Mouse (Mus musculus) T-helper 2 cell (primary cell): ENCODE data around the gene Wdr78.

Experiments used
- in situ Hi-C: fragments of 300-600 bp; cut with MboI, MseI; formaldehyde crosslinking; loops from one replicate; pipeline ENCODE4 v1.15.1; 2025; ENCODE audit warnings: high pct_unique_total_duplicates

The Wdr78 gene

DNA sequence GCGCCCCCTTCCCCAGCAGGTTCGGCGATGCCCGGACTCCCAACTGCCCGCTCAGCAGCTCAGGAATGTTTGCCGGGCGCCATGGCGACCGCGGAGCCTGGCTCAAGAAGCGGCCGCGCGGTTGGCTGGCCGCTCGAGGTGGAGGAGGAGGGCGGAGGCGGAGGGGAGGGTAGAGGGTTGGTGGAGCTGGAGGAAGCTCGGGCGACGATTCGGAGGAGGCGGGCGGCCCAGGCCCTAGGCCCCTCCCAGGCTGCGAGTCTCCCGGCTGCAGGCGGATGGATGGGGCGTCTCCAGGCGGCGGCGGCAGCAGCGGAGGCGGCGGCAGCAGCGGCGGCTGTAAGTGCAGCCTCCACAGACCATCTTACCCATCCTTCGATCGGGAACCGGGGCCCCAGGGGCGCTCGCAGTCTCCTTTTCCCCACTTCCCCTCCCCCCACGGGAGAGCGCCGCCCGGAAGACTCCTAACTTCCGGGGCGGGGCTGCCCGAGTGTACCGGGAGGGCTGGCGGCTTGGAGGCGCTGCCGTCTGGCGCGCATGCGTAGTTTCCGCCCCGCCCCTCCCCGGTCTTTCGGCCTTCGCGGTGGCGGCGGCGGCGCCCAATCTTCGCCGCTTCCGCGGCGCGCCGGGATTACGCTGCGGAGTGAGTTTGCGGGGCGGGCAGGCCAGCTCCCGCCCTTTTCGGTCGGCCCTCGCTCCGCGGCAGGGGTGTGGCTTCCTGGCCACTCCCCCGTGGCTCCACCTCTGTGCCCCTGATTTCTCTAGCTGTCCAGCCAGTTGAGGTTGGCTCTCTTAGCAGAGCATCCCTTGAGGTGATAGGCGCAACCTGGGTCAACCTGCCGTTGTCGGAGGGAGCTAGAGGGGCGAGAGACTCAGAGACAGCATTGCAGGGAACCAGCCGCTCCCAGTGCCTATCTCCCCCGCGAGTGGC, at the start of gene Wdr78, which contains the start of gene Mier1:
TSS of gene Wdr78 (minus strand) at position 372 of the 928 bp plus-strand sequence.
TSS of gene Mier1 (plus strand) at position 207 of the 928 bp plus-strand sequence.
- in situ Hi-C loops, result loop anchor here (5.0 to 25.0 kb wide), 2 partner anchors 103 to 602 kb away; partner anchors contain the start of gene Slc35d1

DNA sequence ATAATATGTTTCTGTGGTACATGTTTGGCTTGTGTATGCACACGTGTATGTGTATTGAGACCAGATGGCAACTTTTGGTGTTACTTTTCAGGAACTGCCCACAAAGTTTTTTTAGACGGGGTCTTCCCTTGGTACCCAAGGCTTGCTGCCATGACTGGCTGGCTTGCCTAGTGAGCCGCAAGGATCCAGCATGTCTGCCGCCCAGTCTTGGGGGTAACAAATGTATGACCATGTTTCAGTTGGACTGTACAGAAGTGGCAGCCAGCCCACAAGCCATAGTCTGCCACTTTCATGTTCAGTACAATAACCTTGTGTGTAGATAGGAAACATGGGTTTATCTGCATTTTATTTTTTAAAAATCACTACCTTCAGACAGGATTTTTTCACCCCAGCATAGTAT, 44.4 kb upstream of the Wdr78 start:
- in situ Hi-C loops, result loop anchor here (5.0 kb wide), 1 partner anchor 106 kb away; no protein-coding TSS in a partner anchor

DNA sequence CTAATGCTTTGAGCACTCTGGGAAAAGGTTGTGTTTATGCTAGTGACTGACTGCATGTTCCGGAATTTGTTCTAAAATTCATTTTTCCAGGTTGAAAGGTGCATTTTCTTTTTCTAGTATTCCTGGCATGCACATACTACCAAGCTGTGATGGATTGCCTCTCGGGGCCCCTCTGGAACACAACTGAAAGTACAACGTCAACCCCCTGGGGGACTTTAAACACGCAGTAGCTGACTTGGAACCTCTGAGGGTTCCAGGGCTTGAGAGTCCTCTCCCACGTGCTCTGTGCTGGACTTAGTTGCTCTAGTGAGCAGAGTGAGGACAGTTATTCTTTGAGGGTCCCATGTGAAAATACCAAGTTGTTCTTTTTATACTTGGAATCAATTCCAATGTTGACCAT, 37.6 kb upstream of the Wdr78 start:
- in situ Hi-C loops, result no loop called here

DNA sequence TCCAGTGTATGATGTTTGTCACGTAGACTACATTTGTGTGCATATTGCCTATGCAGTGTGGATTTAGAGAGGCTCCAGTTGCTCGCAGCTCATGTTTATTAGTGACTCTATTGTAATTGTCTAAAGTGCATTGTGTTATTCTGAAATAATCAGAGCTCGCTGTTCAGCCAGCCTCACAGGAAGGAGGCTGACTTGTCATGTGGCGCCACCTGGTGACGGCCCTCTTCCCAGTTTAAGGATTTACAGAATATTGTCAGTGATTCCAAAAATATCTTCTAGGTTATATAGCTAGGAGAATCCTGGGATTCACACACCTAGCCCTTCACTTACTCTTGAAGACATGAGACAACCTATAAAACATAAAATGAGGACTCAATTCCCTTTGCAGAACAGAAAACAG, 32.0 kb upstream of the Wdr78 start:
- in situ Hi-C loops, result loop anchor here (5.0 kb wide), 1 partner anchor 154 kb away; no protein-coding TSS in a partner anchor

DNA sequence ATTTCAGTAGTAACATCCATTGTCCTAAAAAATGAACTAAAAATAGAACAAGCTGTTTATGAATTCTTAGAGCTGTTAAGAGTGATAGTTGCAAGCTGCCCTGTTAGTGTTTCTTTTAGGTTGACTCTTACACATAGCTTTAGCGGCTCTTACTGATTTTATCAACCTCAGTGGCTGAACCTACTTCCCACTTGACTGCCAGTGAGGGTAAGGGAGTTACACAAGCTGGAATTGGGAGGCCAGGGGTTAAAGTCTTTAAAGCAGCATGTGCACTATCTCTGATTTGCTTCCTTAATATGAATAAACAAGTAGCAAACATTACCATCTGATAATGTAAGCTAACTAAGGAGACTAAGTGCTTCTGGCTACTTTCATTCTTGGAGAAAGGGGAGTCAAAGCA, 22.6 kb upstream of the Wdr78 start:
- in situ Hi-C loops, result no loop called here

DNA sequence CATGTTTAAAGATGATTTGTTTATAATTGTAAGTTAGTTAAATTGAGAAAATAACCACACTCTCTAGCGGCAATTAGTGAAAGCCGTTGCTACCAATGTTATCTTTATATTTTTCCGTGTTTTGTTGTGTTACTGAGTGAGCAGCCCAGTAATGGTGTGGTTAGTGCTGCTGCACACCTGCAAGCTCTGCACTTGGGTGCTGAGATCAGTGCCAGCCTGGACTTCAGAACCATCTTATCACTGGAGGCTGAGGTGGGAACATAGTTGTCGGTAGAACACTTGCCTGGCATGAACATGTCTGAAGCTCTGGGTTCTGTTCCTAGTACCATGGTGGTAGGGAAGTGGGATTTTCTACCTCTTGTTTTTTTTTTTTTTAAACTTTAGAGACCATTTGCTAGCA, 12.2 kb upstream of the Wdr78 start:
- in situ Hi-C loops, result no loop called here

DNA sequence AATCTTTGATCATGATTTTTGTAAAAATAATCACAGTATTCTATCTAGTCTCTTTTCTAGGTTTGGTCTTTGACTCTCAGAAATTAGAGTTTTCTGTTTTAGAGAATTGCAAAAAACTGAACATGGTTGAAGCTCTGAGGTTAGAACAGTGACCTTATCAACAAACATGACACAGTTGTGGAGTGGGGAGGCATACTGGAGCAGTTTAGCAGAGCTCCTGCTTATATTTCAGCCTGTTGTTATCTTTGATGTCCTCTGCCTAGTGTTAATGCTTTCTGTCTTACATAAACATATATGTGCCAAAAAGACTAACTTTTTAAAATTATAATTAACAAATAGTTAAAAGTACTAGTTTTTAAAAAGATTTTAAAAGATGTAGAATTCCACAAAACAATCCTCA, 9.3 kb upstream of the Wdr78 start:
- in situ Hi-C loops, result loop anchor here (25.0 kb wide), 1 partner anchor 611 kb away; no protein-coding TSS in a partner anchor

DNA sequence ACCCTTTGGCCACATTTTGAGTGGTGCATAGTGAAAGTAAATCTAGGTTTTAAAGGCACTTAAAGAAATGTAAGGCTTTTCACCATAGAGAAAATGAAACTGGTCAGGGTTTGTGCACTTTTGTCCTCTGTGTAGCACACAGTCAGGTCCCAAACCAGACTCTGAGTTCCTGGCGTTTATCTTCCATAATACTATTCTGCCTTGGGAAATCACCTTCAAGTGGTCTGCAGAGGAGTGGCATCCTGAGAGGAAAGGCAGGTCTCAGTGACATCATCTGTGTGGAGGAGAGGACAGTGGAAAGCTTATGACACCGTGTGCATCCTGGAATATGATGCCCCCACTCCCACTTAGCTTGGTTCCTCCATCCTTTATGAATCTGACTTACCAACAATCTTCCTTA, 8.7 kb upstream of the Wdr78 start:
- in situ Hi-C loops, result loop anchor here (25.0 kb wide), 1 partner anchor 611 kb away; no protein-coding TSS in a partner anchor

DNA sequence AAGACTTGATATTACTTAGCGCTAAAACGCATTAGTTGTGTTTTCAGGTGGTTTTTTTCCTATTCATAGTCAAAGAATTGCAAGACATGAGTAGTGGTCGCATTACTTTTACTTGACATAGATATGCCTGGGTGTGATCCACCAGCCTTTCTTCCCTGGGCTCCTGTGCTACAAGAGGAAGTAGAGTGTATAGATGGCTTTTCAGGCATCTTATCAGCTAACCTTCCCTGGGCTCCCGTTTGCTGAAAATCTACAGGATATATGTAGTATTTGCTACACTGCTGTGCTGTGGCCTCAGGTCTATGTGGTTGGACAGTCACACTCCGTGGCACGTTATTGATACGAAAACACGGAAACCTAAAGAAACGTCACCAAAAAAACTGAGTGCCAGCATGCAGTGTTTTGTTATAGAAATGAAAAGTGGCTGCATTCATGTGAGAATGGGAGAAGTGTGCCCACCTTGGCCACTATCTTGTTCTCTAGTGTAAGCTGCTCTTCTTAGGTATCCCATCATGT, 6.6 kb upstream of the Wdr78 start:
- in situ Hi-C loops, result loop anchor here (25.0 kb wide), 1 partner anchor 609 kb away; no protein-coding TSS in a partner anchor

DNA sequence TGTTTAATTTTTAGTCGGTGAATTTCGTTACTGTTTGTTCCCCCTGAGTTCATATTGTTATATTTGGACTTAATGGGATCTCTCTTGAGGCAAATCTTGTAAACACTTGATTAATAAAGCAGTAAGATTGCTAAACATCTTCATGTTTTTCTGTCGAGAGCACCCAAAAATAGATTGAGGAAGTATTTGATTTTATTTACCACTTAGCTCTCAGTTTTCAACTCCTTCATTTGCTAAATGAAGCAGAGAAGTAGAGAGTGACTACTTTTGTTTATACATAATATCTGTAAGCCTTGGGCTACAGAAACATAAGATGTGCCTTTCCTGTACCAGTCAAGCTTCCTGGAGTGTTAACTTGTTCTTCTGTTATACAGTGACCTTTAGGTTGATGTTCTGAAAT, 6.0 kb upstream of the Wdr78 start:
- in situ Hi-C loops, result loop anchor here (25.0 kb wide), 1 partner anchor 608 kb away; no protein-coding TSS in a partner anchor

DNA sequence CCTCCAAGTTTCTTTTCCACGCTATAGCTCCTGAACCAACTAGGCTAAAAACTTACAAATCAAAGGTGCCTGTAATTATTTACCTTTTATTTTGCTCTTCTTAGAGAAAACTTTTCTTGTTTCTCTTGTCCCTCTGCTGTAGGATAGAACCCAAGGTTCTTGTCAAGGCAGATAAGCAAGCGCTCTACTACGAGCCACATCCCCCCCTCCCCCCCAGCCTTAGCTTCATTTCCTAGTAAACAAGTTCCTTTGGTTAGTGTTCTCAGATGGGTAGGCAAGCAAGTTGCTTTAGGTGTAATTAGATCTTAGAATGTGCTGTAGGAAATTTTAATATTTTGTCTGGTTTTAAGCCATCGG, 5.7 kb upstream of the Wdr78 start:
- in situ Hi-C loops, result loop anchor here (25.0 kb wide), 1 partner anchor 608 kb away; no protein-coding TSS in a partner anchor

DNA sequence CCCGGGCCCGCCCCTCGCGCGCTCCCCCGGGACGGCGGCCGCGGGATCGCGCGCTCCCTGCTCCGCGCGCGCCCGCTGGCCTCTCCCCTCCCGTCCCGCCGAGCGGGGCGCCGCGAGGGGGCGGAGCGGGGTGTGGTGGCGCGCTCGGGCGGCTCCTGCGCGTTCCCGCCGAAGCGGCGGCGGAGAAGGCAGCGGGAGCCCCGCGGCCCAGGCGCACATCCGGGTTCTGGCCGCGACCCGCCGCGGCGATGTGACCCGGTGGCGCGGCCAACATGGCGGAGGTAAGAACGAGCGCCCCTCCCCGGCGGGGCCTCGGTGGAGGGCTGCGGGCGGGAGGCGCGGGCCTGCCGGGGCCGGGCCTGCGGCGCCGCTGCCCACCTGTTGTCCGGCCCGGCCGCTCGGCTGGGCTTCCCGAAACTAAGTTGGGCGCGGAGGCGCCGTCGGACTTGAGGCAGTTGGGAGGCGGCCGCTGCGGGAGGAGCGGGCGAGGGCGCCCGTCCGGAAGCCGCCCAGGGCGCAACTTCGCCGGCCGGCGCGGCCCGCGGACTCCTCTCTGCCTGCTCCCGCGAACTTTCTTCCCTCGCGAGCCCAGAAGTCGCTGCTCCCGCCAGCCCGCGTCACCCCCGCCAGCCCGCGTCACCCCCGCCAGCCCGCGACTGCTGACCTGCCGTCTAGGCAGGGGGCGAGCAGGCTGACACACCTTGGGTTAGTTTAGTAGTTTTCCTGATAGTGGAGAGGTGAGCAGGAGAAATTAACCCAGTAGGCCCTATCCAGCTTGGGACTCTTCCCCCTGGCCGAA, 5.1 kb upstream of the Wdr78 start:
- in situ Hi-C loops, result loop anchor here (25.0 kb wide), 1 partner anchor 607 kb away; no protein-coding TSS in a partner anchor

DNA sequence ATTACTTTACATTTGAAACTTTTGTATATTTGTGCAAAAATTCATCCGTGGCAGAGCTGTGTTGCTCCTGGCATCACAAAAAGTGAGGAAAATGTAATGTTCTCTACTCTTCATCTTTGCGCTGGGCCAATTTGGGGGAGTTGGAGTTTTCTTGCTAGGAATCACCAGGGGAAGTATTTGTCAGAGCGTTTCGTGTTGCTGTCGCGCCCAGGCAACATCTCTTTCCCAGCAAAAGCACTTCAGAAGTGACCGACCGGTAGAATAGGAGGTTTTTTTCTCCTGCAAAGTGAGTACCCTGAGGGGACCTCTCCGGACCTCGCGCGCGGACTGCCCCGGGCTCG, 4.5 kb upstream of the Wdr78 start:
- in situ Hi-C loops, result loop anchor here (25.0 kb wide), 1 partner anchor 607 kb away; no protein-coding TSS in a partner anchor

DNA sequence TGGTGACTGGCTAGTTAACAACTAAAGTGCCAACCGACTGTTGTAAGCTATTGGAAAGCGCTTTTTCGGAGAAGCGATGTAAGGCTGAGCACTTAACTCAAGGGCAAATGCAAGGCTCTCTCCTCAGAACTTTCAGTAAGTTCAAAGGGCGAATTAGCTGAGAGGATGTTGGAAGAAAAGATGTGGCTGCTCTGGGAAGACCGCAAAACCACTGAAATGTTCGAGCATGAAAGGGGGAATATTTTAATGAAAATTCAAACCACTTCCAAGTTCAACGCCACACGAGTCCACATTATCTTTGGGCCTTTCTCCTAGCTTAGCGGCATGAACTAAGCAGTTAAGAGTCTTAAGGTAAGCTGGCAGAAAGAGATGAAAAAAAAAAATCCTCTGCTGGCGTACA, 953 bp downstream of the Wdr78 start:
- in situ Hi-C loops, result loop anchor here (5.0 to 25.0 kb wide), 2 partner anchors 104 to 601 kb away; partner anchors contain the start of gene Slc35d1

DNA sequence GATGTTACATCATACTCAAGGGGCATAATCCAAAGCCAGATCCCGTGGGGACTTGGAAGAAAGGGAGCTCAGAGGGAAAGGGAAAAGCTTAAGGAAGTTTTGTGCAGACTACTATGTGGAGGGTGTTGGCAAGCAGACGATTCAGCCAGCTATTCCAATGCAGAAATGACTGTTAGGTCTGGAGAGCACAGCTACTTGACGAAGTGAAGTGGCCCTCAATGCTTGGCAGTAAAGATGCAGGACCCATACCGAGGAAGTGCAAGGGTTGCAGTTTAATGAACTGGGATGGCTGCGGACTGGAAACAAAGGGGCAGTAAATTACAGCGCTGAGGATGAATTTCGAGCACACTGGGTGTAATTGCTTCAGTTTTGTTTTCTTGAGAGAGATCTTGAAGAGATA, 1.7 kb downstream of the Wdr78 start:
- in situ Hi-C loops, result loop anchor here (5.0 to 25.0 kb wide), 2 partner anchors 105 to 600 kb away; partner anchors contain the start of gene Slc35d1

DNA sequence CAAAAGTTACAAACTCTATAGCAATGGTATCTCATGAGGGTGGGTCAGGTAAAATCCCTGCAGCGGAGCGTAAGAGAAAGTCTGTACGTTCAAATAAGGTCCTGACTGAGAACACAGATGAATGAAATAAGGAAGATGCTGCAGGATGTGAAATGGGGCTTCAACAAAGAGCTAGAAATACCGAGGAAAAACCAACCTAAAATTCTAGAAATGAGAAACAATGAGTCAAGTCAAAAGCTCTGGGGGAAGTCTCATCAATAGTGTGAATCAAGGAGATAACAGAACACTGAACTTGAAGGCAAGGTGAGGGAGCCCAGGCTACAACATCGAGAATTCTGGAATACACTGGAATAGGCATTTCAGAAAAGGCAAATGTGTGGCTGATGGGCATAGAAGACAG, 15.8 kb downstream of the Wdr78 start:
- in situ Hi-C loops, result no loop called here

DNA sequence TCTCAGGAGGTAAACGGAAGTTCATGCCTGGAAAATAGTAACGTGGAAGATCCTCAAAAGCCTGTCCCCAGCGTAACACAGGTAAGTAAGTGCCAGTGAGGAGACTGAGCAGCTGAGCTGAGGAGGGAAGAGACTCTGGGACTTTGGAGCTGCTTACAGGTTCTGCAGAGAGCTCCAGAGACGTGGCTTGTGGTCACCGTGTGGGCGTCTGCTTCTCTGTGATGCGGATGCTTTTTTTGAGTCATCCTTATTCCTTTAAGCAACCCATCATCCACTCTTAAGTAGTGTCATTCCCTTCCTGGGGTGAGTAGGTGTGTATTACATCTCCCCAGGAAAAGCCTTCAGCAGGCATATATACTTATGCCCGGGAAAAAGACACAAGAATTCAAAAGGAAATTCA, 18.4 kb downstream of the Wdr78 start:
- in situ Hi-C loops, result no loop called here

DNA sequence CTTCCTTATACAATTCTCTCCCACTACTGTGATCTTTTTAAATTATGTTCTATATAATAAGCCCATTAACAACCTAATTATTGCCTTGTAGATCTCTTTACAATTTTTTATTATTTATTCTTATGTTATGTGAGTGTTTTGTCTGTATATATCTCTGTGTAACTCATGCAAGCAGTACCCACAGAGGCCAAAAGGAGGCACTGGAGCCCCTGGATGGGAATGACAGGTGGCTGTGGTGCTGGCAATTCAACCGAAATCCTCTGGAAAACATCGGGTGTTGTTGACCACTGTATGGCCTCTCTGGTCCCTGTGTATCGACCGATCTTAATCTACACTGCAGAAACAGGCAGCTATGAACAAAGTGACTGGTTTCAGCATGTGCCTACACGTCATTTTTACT, 29.1 kb downstream of the Wdr78 start:
- in situ Hi-C loops, result no loop called here

DNA sequence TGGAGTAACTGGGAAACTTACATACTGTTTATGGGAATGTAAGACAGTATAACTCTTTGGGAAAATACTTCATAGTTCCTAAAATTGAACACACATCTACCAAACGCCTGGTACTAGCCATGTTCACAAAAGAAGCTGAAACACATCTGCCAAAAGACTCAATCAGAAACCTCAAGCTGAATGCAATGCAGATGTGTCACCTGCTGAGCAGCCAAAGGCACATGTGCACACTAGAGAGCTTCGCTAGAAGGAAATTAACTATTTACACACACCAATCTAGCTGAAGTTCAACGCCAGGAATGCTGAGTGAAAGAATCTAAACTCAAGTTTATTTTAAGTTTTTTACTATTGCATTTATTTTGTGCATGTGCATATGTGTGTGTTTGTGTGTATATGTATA, 43.7 kb downstream of the Wdr78 start:
- in situ Hi-C loops, result no loop called here

DNA sequence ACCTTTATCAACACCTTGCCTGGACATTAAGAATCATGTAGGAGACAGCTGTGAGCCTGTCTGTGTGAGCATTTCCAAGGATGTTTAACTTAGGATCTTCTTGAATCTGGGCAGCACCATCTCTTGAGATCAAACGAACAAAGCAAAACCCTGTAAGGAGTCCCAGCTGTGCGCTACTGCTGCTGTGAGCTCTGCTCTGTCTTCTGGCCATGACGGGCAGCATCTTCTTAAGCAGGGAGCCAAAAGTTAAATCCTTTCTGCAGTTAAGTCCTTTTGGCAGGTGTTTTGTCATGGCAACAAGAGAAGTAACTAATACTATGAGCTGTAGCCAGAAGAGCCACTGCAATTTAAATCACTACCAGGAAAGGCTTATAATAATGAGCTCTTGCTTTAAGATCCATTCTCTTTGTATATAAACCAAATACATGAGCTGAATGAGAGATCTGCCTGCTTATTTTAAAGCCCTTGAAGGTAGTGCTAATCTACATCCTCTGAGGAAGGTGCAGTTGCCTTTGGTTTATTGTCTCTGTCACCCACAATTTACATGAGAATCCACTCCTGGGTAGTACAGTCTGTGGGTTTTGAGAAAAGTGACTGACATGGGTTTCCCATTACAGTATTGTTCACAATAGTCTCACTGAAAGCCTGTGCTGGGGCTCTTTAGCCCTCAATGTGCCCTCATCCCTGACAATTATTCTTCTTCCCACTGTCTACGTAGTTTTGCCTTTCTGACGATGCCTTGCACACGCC, 46.3 kb downstream of the Wdr78 start:
- in situ Hi-C loops, result no loop called here

DNA sequence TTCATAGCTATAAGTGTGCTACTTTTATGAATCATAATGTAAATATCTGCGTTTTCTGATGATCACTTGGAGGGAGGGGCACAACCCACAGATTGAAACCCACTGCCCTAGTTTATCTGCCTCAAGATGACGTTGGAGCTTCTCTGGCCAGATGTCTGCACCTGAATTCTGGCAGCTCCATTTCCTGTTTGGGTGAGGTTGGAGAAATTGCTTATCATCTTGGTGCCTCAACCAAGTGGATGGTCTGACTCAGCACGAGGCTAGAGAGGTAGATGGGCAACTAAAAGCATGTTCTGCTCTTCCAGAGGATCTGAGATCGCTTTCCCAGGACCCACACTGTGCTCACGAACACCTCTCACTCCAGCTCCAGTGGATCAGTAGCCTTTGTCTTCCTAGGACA, 49.4 kb downstream of the Wdr78 start:
- in situ Hi-C loops, result no loop called here
